Mouse (Mus musculus) kidney, postnatal 0 days (tissue): ENCODE data around the gene Aldh1b1. TPM values are rescaled to one million over a fixed set of nuclear protein-coding genes. Genes with fewer than 3 reads are reported as not detected.

Source experiments
- ATAC-seq: fragments of 200-750 bp; cut with Nextera tagmentation; replicated peaks from 2 replicates; pipeline ENCODE4 v1.8.0; 2017; ENCODE audit warnings: low read depth, moderate number of reproducible peaks, moderate TSS enrichment, moderate library complexity; ENCODE audit not compliant: low FRiP score
- DNase-seq: peaks from one replicate; pipeline ENCODE4 v3.0.0-alpha.2; 2016; ENCODE audit warnings: low spot score
- H3K27ac ChIP-seq: fragments of 300-500 bp; sonication (generic); 2 replicates; pipeline ENCODE4 v1.5.1; 2014; ENCODE audit warnings: mild to moderate bottlenecking
- H3K27me3 ChIP-seq: fragments of 300-500 bp; sonication (generic); 2 replicates; pipeline ENCODE4 v1.6.1; 2014; ENCODE audit warnings: low read length, mixed read lengths; ENCODE audit not compliant: insufficient read depth
- H3K36me3 ChIP-seq: fragments of 300-500 bp; sonication (generic); 2 replicates; pipeline ENCODE4 v1.6.1; 2014; ENCODE audit warnings: low read length, mixed read lengths; ENCODE audit not compliant: insufficient read depth
- H3K4me1 ChIP-seq: fragments of 300-500 bp; sonication (generic); replicated peaks from 2 replicates; pipeline ENCODE4 v1.6.1; 2014; ENCODE audit warnings: antibody characterized with exemption, low read length, mixed read lengths; ENCODE audit not compliant: insufficient read depth
- H3K4me2 ChIP-seq: fragments of 300-500 bp; sonication (generic); 2 replicates; pipeline ENCODE4 v1.6.1; 2014; ENCODE audit warnings: mild to moderate bottlenecking, low read length, moderate library complexity, mixed read lengths
- H3K4me3 ChIP-seq: fragments of 300-500 bp; sonication (generic); replicated peaks from 2 replicates; pipeline ENCODE4 v1.5.1; 2014; ENCODE audit warnings: low read depth, low read length
- H3K9ac ChIP-seq: fragments of 300-500 bp; sonication (generic); 2 replicates; pipeline ENCODE4 v1.6.1; 2014; ENCODE audit warnings: low read depth, low read length
- H3K9me3 ChIP-seq: fragments of 300-500 bp; sonication (generic); replicated peaks from 2 replicates; pipeline ENCODE4 v1.6.1; 2016; ENCODE audit warnings: low read length, inconsistent platforms, mixed read lengths
- CTCF ChIP-seq: IDR thresholded peaks from 2 replicates; pipeline ENCODE4 v1.5.1; 2016; ENCODE audit warnings: antibody characterized with exemption, low read depth, mild to moderate bottlenecking, moderate library complexity
- WGBS: fragments of 180-500 bp; shearing (Covaris S2); extraction: QIAGEN DNeasy Blood & Tissue Kit; methylation state at CpG from one replicate; pipeline ENCODE4 v1.1.7; 2014; 5-methylcytosine and 5-hydroxymethylcytosine counted together
- polyA plus RNA-seq: library from polyadenylated mRNA; unstranded; fragments of >200 nt; fragmentation: Nextera tagmentation; extraction: Ambion mirVana; gene quantifications from 2 replicates; pipeline ENCODE4 v1.2.1, GENCODE M21; 2015

The Aldh1b1 gene
- polyA plus RNA-seq, 1 experiment from 2014 or later, result 9.7 TPM

- Histone ChIP-seq H3K36me3 (no peaks in the 10 kb centered on the region), H3K4me1 (no peaks in the 10 kb centered on the region), H3K4me2 (no peak overlapping the region), H3K9ac (no peak overlapping the region), H3K4me3 (no peak overlapping the region), H3K27ac (no peak overlapping the region), H3K27me3 (no peaks in the 10 kb centered on the region), H3K9me3 (no peaks in the 10 kb centered on the region)
- ATAC-seq (no peak), DNase-seq (no peak)
- WGBS, result 46% methylated on average over 4 of the region's 4 CpGs
- TF ChIP-seq CTCF, result no peak
Measured at GRCm38 (mm10) chr4:45770638-45771033, 28.2 kb upstream of the Aldh1b1 start.

DNA sequence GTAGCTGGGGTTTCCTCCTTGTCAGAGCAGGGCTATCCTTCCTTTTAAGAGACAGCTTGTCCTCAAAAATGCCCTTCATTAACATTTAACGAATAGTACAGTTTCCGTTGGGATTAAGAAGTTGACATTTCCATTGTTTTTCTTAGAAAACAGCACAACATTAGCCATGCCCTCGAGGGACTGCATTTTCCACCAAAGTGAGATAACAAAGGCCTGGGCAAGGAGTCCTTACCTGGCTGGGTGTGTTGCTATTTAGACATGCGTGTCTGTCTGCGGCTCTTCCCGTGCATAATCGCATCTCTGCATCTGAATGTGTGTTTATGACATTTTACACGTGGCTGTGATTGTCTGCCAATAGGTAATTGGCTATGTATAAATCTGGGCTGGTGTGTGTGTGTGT lies 27.6 kb upstream of the Aldh1b1 start:
- no peak overlapping the region for H3K4me2 ChIP-seq
- no peak for DNase-seq
- no peaks in the 10 kb centered on the region for H3K27me3 ChIP-seq
- WGBS, result 43% methylated on average over 8 of the region's 8 CpGs
- no peaks in the 10 kb centered on the region for H3K36me3 ChIP-seq
- no peaks in the 10 kb centered on the region for H3K9me3 ChIP-seq
- no peak overlapping the region for H3K9ac ChIP-seq
- no peaks in the 10 kb centered on the region for H3K4me1 ChIP-seq
- H3K4me3 ChIP-seq, result no peak overlapping the region
- no peak for ATAC-seq
- H3K27ac ChIP-seq, result no peak overlapping the region
- no peak for TF ChIP-seq CTCF

GRCm38 (mm10) chr4:45771619-45772018 lies 27.2 kb upstream of the Aldh1b1 start:
- ATAC-seq (no peak), DNase-seq (peak; percentile 86)
- H3K9me3 ChIP-seq, result no peaks in the 10 kb centered on the region
- no peak overlapping the region for H3K27ac ChIP-seq
- H3K36me3 ChIP-seq, result no peaks in the 10 kb centered on the region
- H3K9ac ChIP-seq, result no peak overlapping the region
- WGBS, result 5% methylated on average over 5 of the region's 5 CpGs
- no peak overlapping the region for H3K4me2 ChIP-seq
- peak; percentile 83 for TF ChIP-seq CTCF
- H3K4me1 ChIP-seq, result no peaks in the 10 kb centered on the region
- H3K4me3 ChIP-seq, result no peak overlapping the region
- H3K27me3 ChIP-seq, result no peaks in the 10 kb centered on the region

GRCm38 (mm10) chr4:45783671-45784070 lies 15.2 kb upstream of the Aldh1b1 start:
- H3K4me3 ChIP-seq, result no peak overlapping the region
- ATAC-seq (no peak), DNase-seq (no peak)
- 48% methylated on average over 1 of the region's 1 CpGs for WGBS
- H3K27me3 ChIP-seq, result no peaks in the 10 kb centered on the region
- no peaks in the 10 kb centered on the region for H3K4me1 ChIP-seq
- H3K9me3 ChIP-seq, result no peaks in the 10 kb centered on the region
- peak; percentile 37; the same call in 1 of the 2 replicates for TF ChIP-seq CTCF
- H3K4me2 ChIP-seq, result no peak overlapping the region
- H3K27ac ChIP-seq, result no peak overlapping the region
- H3K9ac ChIP-seq, result no peak overlapping the region
- H3K36me3 ChIP-seq, result no peaks in the 10 kb centered on the region

- Histone ChIP-seq H3K36me3 (no peaks in the 10 kb centered on the region), H3K4me3 (no peak overlapping the region), H3K4me2 (no peak overlapping the region), H3K9ac (no peak overlapping the region), H3K27me3 (no peaks in the 10 kb centered on the region), H3K27ac (no peak overlapping the region), H3K4me1 (peaks cover 6% of the 10 kb centered on the region; the same call in 1 of the 2 replicates), H3K9me3 (no peaks in the 10 kb centered on the region)
- DNase-seq (no peak), ATAC-seq (no peak)
- no peak for TF ChIP-seq CTCF
- 21% methylated on average over 2 of the region's 2 CpGs for WGBS
Measured at GRCm38 (mm10) chr4:45785959-45786358, 12.9 kb upstream of the Aldh1b1 start.

DNA sequence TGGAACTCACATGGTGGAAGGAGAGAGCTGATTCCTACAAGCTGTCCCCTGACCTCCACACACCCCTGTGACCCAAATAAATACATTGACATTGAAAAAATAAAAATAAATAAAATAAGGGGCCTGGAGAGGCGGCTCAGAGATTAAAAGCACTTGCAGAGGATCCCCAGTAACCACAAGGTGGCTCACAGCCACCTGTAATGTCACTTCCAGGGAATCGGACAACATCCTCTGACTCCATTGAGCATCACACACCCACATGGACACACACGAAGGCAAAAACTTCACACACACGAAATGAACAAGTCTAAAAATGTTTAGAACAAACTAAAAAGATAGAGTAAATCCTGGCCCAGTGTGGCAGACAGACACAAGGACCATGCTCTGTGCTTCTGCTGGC lies 12.1 kb upstream of the Aldh1b1 start:
- no peaks in the 10 kb centered on the region for H3K27me3 ChIP-seq
- no peak overlapping the region for H3K4me2 ChIP-seq
- 49% methylated on average over 4 of the region's 4 CpGs for whole genome bisulfite sequencing
- no peak for DNase-seq
- no peaks in the 10 kb centered on the region for H3K9me3 ChIP-seq
- H3K4me3 ChIP-seq, result no peak overlapping the region
- peak; percentile 38; the same call in 1 of the 2 replicates for TF ChIP-seq CTCF
- no peak overlapping the region for H3K9ac ChIP-seq
- H3K27ac ChIP-seq, result no peak overlapping the region
- no peaks in the 10 kb centered on the region for H3K36me3 ChIP-seq
- no peak for ATAC-seq
- peaks cover 6% of the 10 kb centered on the region; the same call in 1 of the 2 replicates for H3K4me1 ChIP-seq

DNA sequence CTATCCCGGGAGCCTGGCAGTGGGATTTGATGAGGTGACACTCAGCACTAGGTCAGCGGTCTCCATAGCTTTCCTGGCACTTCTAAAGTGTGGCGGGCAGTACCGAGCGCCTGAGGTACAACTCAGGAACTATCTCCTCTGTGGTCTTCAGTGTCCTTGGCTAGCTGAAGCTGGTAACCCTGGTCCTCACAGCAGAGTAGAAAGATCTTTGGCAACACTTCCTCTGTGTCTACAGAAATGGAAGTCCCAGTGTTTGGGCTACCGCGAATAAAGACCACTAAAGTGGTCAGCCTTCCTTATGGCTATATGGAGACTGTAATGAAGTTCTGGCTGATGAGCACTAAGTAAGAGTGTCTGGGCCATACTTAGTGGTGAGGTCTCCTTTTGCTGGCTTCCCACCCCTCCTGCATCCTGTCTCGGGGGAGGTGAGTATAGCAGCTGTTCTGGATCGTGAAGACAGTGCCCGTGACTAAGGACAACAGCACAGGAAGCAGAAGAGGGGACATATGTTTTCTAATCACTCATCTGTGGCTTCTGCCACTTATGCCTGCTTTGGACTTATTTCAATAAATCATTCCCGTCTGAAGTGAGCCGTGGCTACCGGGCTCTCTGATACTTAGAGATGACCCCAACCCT lies 10.3 kb upstream of the Aldh1b1 start:
- no peak for TF ChIP-seq CTCF
- Histone ChIP-seq H3K9ac (no peak overlapping the region), H3K27ac (no peak overlapping the region), H3K36me3 (no peaks in the 10 kb centered on the region), H3K4me1 (peaks cover 6% of the 10 kb centered on the region; the same call in 1 of the 2 replicates), H3K4me2 (no peak overlapping the region), H3K27me3 (no peaks in the 10 kb centered on the region), H3K9me3 (no peaks in the 10 kb centered on the region), H3K4me3 (no peak overlapping the region)
- DNase-seq (no peak), ATAC-seq (no peak)
- 60% methylated on average over 13 of the region's 13 CpGs for WGBS
